Mouse (Mus musculus): ENCODE data around the gene Cdt1.

Cdt1 gene

GRCm38 (mm10) chr8:122611295-122612133, 43.7 kb downstream of the Cdt1 start, which contains the start of the genes Galns and Trappc2l:
TSS of gene Galns (minus strand) at chr8:122611463.
TSS of gene Trappc2l (plus strand) at chr8:122611640.
- peak; percentile 89 to 94 for DNase-seq (ENCODE audit: low spot score in 2 of 2)

- DNase-seq (ENCODE audit: low spot score in 2 of 2), result no peak
Measured at GRCm38 (mm10) chr8:122616181-122616905, 48.5 kb downstream of the Cdt1 start.

GRCm38 (mm10) chr8:122617947-122618546, 50.2 kb downstream of the Cdt1 start:
- DNase-seq (ENCODE audit: low spot score in 2 of 2), result peak; percentile 70 to 75

GRCm38 (mm10) chr8:122618660-122619378, 51.0 kb downstream of the Cdt1 start:
- no peak for DNase-seq (ENCODE audit: low spot score in 2 of 2)

GRCm38 (mm10) chr8:122620446-122620845, 52.6 kb downstream of the Cdt1 start:
- no peak for DNase-seq (ENCODE audit: low spot score in 2 of 2)

GRCm38 (mm10) chr8:122622727-122623126, 54.9 kb downstream of the Cdt1 start, which contains the start of gene Pabpn1l:
TSS of gene Pabpn1l (minus strand) at chr8:122622739.
- DNase-seq (ENCODE audit: low spot score in 2 of 2), result no peak

Measured in frontal cortex, postnatal 36 days (tissue).